Mouse (Mus musculus) pancreas, adult 10 weeks (tissue): ENCODE results near the gene Cdkn1a. TPM values are rescaled to one million over a fixed set of nuclear protein-coding genes. Genes with fewer than 3 reads are reported as not detected.

Experiments
- polyA plus RNA-seq: library from polyadenylated mRNA; stranded (reverse); fragments of 350-450 nt; fragmentation: Illumina TruSeq; extraction: RNeasy Lipid Tissue Mini Kit (QIAGEN cat#74804); gene quantifications from one replicate; pipeline ENCODE4 v1.2.3, GENCODE M21; 2015; ENCODE audit warnings: low read depth, low replicate concordance; ENCODE audit not compliant: insufficient read depth

Gene Cdkn1a
- polyA plus RNA-seq, result 22.8 TPM

GRCm38 (mm10) chr17:29090776-29091175, at the start of gene Cdkn1a:
Gene Cdkn1a (plus strand): TSS chr17:29090976.

GRCm38 (mm10) chr17:29113591-29114352, 23.0 kb downstream of the Cdkn1a start, which contains the start of gene Rab44:
Gene Rab44 (plus strand): TSS chr17:29114145.

Other genes starting within 250 kb of the Cdkn1a start
- gene Pnpla1, start 232.6 kb upstream of the Cdkn1a start, polyA plus RNA-seq, result not detected
- not detected for gene 4930539E08Rik, start 175.7 kb upstream of the Cdkn1a start, polyA plus RNA-seq
- gene Pxt1, start 147.1 kb upstream of the Cdkn1a start, polyA plus RNA-seq, result not detected
- 12.1 TPM for gene Kctd20, start 139.0 kb upstream of the Cdkn1a start, polyA plus RNA-seq
- 37.7 TPM for gene Stk38, start 83.0 kb upstream of the Cdkn1a start, polyA plus RNA-seq
- gene Srsf3, start 58.3 kb upstream of the Cdkn1a start, polyA plus RNA-seq, result 42.7 TPM
- gene Rab44, start 23.2 kb downstream of the Cdkn1a start, polyA plus RNA-seq, result not detected
- gene Cpne5, start 147.2 kb downstream of the Cdkn1a start, polyA plus RNA-seq, result not detected
- 4.3 TPM for gene Ppil1, start 173.2 kb downstream of the Cdkn1a start, polyA plus RNA-seq
- gene BC004004, start 177.8 kb downstream of the Cdkn1a start, polyA plus RNA-seq, result 41.6 TPM
- 17.9 TPM for gene Pi16, start 226.7 kb downstream of the Cdkn1a start, polyA plus RNA-seq